Mouse (Mus musculus) embryonic fibroblast, embryonic 13.5 days (primary cell): ENCODE data around the gene Calml4. TPM values are rescaled to one million over a fixed set of nuclear protein-coding genes. Genes with fewer than 3 reads are reported as not detected.
A peak's percentile ranks its signal among the peaks of the same experiment; 100 is the strongest.

Experiments
- H3K27ac ChIP-seq: 2 replicates; pipeline ENCODE4 v1.5.1; 2012; ENCODE audit warnings: low read length, control low read depth, inconsistent platforms; ENCODE audit not compliant: insufficient read depth
- H3K4me1 ChIP-seq: 2 replicates; pipeline ENCODE4 v1.6.1; 2011; ENCODE audit warnings: low read length; ENCODE audit not compliant: control insufficient read depth, insufficient read depth
- H3K4me3 ChIP-seq: 2 replicates; pipeline ENCODE4 v1.5.1; 2011; ENCODE audit warnings: mild to moderate bottlenecking, control low read depth, low read length; ENCODE audit not compliant: insufficient read depth
- CTCF ChIP-seq: IDR thresholded peaks from 2 replicates; pipeline ENCODE4 v1.5.1; 2011; ENCODE audit warnings: mild to moderate bottlenecking, control low read depth, low read length, moderate library complexity, borderline replicate concordance; ENCODE audit not compliant: insufficient read depth
- POLR2A ChIP-seq: IDR thresholded peaks from 2 replicates; pipeline ENCODE4 v1.6.1; 2011; ENCODE audit warnings: low read depth, mild to moderate bottlenecking, control low read depth, low read length, moderate library complexity
- polyA plus RNA-seq: library from polyadenylated mRNA; stranded (reverse); fragments of >200 nt; gene quantifications from 2 replicates; pipeline ENCODE4 v1.2.4, GENCODE M21; 2011; ENCODE audit warnings: low read depth; ENCODE audit not compliant: missing spikeins, insufficient read length

Calml4 gene
- polyA plus RNA-seq, 1 experiment = 7.5 TPM

DNA sequence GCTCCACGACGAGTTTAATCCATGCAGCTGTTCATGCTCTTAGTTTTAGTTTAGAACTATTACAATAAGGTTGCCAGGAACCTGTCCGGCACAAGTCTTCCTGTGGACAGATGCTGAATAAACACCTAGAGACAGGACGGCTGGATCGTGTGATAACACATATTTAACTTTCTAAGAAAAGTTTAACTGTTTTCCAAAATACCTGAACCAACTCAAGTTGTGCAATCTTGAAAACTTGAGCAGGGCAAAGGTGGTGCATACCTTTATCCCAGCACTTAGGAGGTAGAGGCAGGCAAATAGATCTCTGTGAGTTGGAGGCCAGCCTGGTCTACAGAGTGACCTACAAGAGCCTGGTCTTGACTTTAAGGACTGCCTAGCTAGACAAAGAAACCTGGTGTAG lies 23.0 kb upstream of the Calml4 start:
- Histone ChIP-seq H3K4me3 (no peak overlapping the region), H3K27ac (no peak overlapping the region), H3K4me1 (peaks cover 4% of the 10 kb centered on the region)
- TF ChIP-seq CTCF (no peak), POLR2A (no peak)

DNA sequence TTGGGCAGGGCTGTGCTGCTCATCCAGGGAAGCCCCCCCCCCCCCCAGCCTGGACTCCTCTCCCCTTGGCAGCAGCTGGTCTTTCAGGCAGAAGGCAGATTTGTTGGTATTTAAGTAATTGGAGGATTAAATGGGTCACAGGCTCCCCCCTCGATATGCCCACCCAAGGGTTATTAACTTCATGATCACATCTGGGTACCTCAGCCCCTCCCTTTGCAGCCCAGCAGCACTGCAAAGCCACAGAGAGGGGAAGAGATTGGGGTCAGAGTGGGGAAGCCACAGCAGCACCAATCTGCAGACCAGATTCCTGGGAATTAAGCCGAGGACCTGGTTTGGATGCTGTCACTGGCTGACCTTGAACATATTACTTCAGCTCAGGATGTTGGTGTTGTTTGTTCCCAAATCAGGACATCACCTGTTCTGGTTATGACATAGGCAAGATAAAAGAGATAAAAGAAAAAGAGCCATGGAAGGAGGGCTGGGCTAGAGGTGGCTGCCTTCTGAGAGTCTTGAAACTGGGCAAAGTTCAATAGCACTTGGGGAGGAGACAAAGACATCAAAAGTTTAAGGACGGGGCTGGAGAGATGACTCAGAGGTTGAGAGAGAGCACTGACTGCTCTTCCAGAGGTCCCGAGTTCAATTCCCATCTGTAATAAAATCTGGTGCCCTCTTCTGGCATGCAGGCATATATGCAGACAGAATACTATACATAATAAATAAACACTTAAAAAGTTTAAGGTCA lies 22.0 kb upstream of the Calml4 start:
- Histone ChIP-seq H3K4me1 (peaks cover 4% of the 10 kb centered on the region), H3K4me3 (no peak overlapping the region), H3K27ac (no peak overlapping the region)
- TF ChIP-seq CTCF (no peak), POLR2A (no peak)

DNA sequence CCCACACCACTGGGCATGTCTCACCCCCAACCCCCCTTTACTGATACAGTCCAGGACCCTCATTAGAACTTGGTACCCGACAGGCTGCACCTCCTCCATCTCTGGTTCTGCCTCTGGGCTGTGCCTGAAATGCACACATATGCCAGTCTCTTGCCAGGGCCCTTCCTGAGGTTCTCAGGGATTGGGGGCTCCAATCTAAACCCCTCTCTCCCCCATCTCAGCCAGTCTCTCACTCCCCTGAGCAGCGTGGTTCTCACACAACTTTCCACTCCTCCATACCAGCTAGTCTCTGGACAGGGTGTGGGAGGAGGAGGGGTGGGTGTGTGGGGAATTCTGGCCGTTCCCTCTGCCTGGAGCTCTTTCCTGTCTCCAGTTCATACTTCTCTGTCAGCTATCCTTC lies 20.3 kb upstream of the Calml4 start:
- Histone ChIP-seq H3K4me3 (no peak overlapping the region), H3K27ac (no peak overlapping the region), H3K4me1 (peaks cover 4% of the 10 kb centered on the region)
- TF ChIP-seq POLR2A (no peak), CTCF (no peak)

DNA sequence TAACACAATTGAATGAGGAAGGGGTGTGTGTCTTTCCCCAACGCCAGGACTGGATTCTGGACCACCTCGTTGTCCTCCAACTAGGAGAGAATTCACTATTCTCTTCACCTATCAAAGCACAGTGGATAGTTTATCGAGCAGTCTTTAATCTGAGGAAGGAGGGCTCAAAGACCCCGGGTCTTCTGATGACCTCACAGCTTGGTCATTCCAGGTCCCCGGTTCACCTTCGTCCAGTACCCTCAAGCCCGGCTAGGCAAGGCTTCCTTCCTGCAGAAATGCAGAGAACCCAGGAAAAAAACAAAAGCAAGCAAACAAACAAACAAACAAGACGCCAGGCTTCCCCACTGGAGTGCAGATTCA lies 19.8 kb upstream of the Calml4 start:
- H3K27ac ChIP-seq = no peak overlapping the region
- H3K4me3 ChIP-seq = peak overlapping the region; percentile 9
- TF ChIP-seq CTCF (no peak), POLR2A (0 out of 2 replicates have a peak, but pooled peaks have one; percentile 35)
- H3K4me1 ChIP-seq = peaks cover 4% of the 10 kb centered on the region

DNA sequence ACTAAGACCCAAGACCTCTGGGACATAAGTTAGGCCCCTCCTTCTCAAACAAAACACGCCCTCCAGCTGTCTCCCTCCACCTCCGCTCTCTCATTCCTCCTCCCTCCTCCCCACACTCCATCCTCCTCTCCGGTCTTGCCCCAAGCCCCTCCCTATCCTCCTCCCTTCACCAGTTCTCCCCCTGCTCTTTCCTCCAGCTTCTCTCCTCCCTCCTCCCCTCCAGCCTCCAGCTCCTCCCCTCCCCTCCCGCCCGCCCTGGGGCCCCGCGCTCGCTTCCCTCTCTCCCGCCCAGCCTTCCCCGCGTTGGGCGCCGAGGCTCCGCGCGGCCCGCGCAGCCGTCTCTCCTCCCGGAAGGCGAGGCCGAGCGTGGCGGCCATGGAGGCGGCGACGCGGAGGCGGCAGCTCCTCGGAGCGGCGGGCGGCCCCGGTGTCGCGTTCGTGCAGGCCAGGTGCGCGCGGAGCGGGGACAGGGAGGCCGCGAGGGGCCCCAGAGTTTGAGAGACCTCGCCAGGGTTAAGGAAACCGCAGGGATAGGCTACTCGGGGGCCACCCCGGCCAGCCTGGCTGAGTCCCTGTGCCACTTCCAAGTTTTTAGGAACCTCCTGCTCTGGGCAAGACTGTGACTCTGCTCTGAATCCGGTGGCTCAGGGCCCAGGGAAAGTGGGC lies 19.2 kb upstream of the Calml4 start, which contains the start of gene Cln6:
TSS of gene Cln6 (plus strand) at position 280 of the 666 bp plus-strand sequence.
- peaks cover 4% of the 10 kb centered on the region for H3K4me1 ChIP-seq
- peak within 1 kb of the TSS; percentile 66 for H3K4me3 ChIP-seq
- H3K27ac ChIP-seq = no peak within 1 kb of the TSS
- TF ChIP-seq CTCF = no peak
- TF ChIP-seq POLR2A = peak; percentile 64

DNA sequence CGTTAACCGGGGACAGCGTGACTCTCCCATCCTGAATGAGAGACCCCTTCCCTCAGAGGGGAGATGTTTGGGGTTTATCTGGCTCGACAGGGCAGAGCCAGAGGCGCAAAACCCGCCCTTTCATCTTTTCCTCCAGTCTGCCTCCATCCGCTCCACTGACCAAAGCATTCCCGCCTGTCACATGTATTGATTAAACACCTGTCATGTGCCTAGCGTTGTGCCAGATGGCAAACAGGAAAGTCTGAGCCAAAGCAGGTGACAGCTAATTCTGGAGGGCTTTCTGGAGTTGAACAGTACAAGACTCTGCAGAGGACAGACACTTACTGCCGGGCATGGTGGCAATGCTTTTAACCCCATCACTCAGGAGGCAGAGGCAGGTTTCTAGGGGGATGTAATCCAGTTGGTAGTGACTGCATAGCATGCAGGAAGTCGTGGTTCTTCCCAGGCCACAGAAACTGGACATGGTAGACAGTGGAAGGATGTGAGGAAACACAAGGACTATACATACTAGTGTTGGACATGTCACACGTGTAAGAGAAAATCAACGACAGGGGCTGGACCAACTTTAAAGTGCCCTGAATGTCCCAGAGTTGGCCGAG lies 18.6 kb upstream of the Calml4 start:
- H3K4me1 ChIP-seq = peaks cover 4% of the 10 kb centered on the region
- TF ChIP-seq POLR2A (no peak), CTCF (no peak)
- no peak overlapping the region for H3K27ac ChIP-seq
- H3K4me3 ChIP-seq = peak overlapping the region; percentile 66

DNA sequence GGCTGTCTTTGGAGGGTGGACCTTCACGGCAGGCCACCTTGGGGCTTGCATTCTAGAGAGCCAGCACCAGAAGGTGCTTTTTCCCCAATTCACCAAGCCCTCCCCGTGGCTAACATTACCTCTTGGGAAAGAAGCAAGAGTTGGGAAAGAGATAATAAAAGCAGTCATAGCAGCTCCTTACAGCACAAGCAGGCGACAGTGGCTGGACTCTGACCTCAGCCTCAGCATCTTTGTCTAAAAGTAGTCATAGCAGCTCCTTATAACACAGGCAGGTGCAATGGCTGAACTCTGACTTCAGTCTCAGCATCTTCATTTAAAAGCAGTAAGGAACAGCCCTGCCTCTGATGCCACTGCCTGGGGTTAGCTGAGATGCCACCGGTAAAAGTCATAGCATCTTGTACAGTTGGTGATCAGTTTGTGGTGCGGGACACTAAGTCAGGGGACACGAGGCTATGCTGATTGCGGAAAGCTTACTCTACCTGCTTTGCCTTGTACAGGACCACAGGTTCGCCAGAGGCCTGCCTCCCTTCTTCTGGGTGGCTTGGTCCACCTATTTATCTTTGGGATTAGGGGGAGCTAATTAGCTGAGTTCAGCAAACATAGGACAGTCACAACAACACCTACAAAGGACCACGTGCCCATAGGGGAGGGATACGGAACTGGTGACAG lies 14.4 kb upstream of the Calml4 start:
- H3K27ac ChIP-seq = no peak overlapping the region
- no peak for TF ChIP-seq CTCF
- no peak for TF ChIP-seq POLR2A
- H3K4me3 ChIP-seq = no peak overlapping the region
- H3K4me1 ChIP-seq = peaks cover 4% of the 10 kb centered on the region

DNA sequence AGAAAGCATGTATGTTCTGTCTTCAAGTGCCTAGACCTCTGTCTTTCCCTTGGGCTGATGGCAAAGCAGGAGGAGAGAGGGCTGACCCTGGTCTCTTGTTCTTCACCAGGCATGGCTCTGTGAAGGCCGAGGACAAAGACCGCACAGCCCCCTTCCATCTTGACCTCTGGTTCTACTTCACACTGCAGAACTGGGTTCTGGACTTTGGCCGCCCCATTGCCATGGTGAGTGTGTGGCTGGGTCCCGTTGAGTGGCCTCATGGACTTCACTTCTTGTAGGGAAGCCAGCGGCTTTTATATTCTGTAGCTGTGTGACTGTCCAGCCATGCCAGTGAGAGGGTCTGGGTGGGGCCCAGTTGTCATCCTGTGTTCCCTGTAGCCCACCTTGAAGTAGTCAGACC lies 13.4 kb upstream of the Calml4 start:
- no peak overlapping the region for H3K4me3 ChIP-seq
- TF ChIP-seq POLR2A (no peak), CTCF (no peak)
- peaks cover under 1% of the 10 kb centered on the region for H3K4me1 ChIP-seq
- H3K27ac ChIP-seq = no peak overlapping the region

DNA sequence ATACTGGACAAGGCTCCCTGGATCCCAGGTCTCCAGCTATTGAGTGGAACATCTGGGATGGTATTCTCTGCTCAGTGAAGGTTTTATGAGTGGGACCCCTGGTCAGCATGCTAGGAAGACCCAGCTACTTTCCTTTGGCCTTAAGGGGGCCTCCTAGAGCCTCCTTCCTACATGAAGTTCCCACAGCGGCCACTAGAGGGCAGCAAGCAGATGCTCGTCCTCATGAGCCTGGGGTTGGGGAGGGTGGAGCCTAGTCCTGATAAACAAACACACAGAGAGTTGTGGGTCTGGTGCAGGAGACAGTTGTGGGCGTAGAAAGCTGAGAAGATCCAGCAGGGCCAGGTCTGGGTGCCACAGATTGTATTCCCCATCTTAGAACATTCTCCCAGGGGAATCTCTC lies 10.2 kb upstream of the Calml4 start:
- Histone ChIP-seq H3K27ac (no peak overlapping the region), H3K4me1 (no peaks in the 10 kb centered on the region), H3K4me3 (no peak overlapping the region)
- no peak for TF ChIP-seq POLR2A
- peak; percentile 87 for TF ChIP-seq CTCF
